Mouse (Mus musculus): ENCODE measurements at regions not wholly inside any gene's neighbourhood (a gene's known extent, or its start where the extent isn't known, plus 50 kb on each side); places are given as distances from the start of the nearest gene placed in this dataset.

DNA sequence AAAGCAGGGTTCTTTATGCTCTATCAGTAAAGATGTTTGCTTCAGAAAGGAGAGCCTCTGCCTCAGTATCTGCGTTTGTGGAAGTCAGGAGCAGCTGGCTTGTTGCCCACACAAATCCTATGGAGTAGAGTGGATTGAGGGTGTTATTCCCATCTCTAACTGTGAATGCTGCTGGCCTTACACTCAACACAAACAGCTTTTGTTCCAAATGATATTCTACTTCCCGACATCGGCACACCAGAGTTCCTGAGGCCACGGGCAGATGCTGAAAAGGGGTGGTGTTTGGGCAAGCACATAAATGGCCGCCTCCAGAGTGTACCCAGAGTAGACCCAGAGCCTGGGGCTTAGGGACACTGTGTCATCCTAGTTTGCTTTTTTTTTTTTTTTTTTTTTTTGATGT lies 320.3 kb upstream of the Sox11 start:
- ATAC-seq (replicated peaks; ENCODE audit: low FRiP score, low TSS enrichment, poor library complexity, severe bottlenecking) = no peak

- ATAC-seq (replicated peaks; ENCODE audit: low FRiP score, low TSS enrichment, poor library complexity, severe bottlenecking) = no peak
Observed at GRCm38 (mm10) chr12:27657536-27657935, 315.2 kb upstream of the Sox11 start.

DNA sequence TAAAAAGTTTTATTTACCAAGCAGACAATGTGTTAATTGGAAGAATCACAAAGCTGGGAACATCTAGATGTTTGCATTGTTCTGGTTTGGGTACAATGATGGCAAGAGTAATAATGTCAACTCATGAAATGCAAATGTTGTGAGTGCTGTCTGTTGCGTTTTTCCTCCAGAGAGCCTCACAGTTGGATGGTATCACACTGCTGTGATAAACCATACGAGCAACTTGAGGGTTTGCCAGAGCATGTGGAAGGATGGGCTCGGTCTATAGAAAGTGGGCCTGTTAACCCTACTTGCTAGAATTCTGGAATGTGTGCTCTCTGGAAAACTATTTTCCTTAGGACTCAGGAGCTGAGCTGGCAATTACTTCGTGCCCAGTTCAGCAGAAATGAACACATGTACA lies 311.2 kb upstream of the Sox11 start:
- no peak for ATAC-seq (replicated peaks; ENCODE audit: low FRiP score, low TSS enrichment, poor library complexity, severe bottlenecking)

DNA sequence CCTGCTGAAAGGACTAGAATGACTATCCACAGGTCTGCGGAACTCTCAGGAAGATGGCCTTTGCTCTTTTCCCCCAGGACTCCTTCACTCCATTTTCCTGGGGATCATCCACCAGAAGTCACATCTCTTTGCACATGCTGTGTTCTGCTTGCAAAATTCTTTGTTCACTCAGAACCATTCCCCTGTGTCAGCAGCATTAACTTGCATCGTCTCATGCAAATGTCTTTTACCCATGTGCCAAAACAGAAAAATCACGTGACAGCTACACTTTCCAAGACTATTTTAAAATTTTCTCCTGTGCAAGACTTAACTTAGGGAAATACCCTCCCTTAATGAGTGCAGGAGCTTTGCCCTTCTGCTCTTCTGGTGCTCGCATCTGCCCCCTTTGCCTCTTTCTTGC lies 306.2 kb upstream of the Sox11 start:
- ATAC-seq (replicated peaks; ENCODE audit: low FRiP score, low TSS enrichment, poor library complexity, severe bottlenecking) = no peak

- no peak for ATAC-seq (replicated peaks; ENCODE audit: low FRiP score, low TSS enrichment, poor library complexity, severe bottlenecking)
Observed at GRCm38 (mm10) chr12:27646497-27647307, 304.3 kb upstream of the Sox11 start.

- no peak for ATAC-seq (replicated peaks; ENCODE audit: low FRiP score, low TSS enrichment, poor library complexity, severe bottlenecking)
Observed at GRCm38 (mm10) chr12:27619616-27620015, 277.2 kb upstream of the Sox11 start.

- no peak for ATAC-seq (replicated peaks; ENCODE audit: low FRiP score, low TSS enrichment, poor library complexity, severe bottlenecking)
Observed at GRCm38 (mm10) chr12:27604061-27604679, 261.8 kb upstream of the Sox11 start.

DNA sequence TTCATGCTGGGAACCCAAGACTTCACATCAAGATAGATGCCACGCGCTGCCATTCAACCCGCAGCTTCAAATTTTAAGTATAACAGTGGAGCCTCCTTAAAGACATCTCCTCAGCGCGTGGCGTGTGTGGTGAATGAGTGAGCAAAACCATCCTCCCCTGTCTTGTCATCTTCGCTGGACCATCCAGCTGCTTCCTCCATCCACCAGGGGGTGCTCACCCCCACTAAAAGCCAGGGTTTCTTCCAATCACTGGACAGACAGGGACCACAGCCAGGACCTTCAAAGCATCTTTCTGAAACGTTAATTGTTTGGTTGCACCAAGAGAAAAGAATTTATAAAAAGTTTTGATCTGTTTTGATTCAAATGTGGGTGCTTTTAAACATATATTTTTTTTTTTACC lies 256.8 kb upstream of the Sox11 start:
- 0 out of 2 replicates have a peak, but pooled peaks have one; percentile 67 for ATAC-seq (replicated peaks; ENCODE audit: low FRiP score, low TSS enrichment, poor library complexity, severe bottlenecking)

GRCm38 (mm10) chr12:27597878-27598277 lies 255.5 kb upstream of the Sox11 start:
- ATAC-seq (replicated peaks; ENCODE audit: low FRiP score, low TSS enrichment, poor library complexity, severe bottlenecking) = no peak

GRCm38 (mm10) chr12:27597322-27597721 lies 254.9 kb upstream of the Sox11 start:
- ATAC-seq (replicated peaks; ENCODE audit: low FRiP score, low TSS enrichment, poor library complexity, severe bottlenecking) = no peak

DNA sequence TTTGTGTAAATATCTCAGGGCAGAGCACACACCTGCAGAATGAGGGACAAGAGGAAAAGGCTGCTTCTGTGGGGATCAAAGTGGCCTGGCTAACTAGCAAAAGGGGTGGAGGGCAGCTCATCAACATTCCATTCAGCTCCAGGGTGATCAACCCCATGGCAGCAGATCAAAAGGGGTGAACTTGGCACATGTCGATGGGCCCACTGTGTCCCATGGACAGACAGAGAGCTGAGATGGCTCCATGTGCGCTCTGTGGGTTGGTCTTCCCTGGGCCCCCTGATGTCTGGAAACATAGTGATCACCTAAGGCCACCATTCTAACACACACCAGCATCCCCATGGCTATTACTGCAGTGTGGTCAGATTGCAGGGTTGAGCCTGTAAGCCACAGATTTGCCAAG lies 253.2 kb upstream of the Sox11 start:
- ATAC-seq (replicated peaks; ENCODE audit: low FRiP score, low TSS enrichment, poor library complexity, severe bottlenecking) = no peak

DNA sequence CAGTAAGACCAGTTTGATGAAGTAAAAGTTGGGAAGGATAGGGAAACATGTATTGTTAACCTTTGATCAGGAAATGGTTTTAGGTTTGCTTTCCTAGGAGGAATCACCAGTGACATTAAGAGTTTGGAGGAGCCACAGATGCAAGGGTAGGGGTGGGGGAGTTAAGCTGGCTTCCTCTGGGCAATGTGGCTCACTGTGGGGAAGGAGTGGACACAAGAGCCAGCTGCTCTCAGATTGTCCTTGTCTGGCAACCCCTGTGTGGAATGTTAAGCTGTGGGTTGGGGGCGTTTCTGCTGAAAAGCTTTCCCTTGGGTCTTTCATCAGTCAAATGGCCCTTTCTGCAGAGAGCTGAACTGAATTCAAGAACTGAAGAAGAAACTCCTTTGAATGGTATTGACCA lies 251.1 kb upstream of the Sox11 start:
- no peak for ATAC-seq (replicated peaks; ENCODE audit: low FRiP score, low TSS enrichment, poor library complexity, severe bottlenecking)

DNA sequence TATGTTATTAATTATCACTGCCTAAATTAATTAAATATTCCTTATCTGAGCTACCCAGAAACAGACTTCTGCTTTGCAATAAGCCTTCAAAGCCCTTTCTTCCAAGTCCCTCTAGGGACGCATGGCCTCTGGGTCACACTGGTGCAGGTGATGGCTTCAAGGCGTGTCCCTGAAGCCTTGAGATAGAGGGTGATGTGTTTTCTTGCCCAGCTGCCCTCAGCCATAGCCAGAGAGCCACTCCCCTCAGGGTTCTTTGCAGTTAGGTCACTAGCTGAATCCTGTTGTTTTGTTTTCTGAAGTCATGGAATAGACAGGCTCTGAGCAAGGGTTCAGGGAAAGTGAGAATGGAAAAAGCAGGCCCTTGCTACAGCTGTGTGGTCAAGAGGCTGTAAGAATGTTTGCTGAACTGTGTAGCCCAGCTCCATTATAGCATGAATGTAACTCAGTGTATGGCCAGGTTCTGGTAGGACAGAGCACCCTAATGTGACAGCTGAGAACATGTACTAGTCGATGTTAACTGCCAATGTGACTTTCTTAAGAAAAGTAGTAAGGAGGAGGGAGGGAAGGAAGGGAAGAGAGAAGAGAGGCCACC lies 233.8 kb upstream of the Sox11 start:
- ATAC-seq (replicated peaks; ENCODE audit: low FRiP score, low TSS enrichment, poor library complexity, severe bottlenecking) = no peak

GRCm38 (mm10) chr12:27575629-27576028 lies 233.3 kb upstream of the Sox11 start:
- ATAC-seq (replicated peaks; ENCODE audit: low FRiP score, low TSS enrichment, poor library complexity, severe bottlenecking) = no peak

DNA sequence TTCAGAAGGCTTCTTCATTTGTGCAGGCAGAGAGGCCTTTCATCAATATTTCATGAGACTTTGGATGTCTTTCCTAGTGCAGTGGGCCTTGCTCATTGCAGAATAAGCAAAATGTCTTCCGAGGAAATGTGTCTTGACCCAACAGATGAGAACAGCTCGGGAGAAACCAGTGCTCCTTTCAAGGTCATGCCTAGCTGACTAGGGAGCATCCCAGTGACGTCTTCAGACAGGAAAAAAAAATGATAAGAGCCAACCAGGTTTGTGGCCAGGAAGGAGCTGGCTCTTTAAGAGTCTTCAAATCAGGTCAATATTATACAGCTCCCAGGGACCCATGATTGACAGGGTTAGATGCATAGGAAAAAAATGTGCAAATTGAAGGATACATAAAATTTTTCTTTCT lies 224.9 kb upstream of the Sox11 start:
- no peak for ATAC-seq (replicated peaks; ENCODE audit: low FRiP score, low TSS enrichment, poor library complexity, severe bottlenecking)

- no peak for ATAC-seq (replicated peaks; ENCODE audit: low FRiP score, low TSS enrichment, poor library complexity, severe bottlenecking)
Observed at GRCm38 (mm10) chr12:27565965-27566507, 223.7 kb upstream of the Sox11 start.

GRCm38 (mm10) chr12:27564641-27565306 lies 222.4 kb upstream of the Sox11 start:
- no peak for ATAC-seq (replicated peaks; ENCODE audit: low FRiP score, low TSS enrichment, poor library complexity, severe bottlenecking)

DNA sequence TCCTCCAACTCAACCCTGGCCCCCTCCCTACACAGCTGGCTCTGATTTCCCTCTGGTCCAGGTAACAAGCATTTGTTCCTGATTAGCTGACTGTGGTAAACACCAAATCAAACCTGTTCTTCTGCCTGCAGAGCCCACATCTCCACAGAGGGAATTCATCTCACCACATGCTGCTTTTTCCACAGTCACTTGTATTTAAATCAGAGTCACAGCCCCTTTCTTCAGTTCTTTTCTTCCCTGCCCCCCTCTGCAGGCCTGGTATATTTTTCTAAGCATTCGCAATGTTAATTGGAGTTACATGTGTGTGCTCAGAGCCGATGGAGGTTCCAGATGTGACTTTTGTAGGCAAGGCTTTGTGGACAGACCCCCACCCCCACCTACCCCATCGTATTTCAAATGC lies 221.5 kb upstream of the Sox11 start:
- ATAC-seq (replicated peaks; ENCODE audit: low FRiP score, low TSS enrichment, poor library complexity, severe bottlenecking) = no peak

DNA sequence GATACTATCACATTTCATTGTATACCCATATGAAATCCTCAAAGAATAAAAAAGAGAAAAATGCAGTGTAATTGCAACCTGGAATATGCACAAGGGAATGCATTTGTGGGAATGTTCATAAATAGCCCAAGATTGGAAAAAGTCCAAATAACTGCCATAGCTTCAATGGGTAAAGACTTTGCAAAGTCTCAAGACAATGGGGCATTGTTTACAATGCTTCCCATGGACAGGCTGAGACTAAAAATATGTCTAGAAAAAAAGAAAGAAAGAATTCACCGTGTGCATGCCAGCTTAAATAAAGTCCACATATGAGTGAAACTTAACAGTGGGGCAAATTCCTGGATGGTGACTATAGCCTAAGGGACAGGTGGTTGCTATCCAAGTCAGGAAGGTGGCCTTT lies 210.4 kb upstream of the Sox11 start:
- ATAC-seq (replicated peaks; ENCODE audit: low FRiP score, low TSS enrichment, poor library complexity, severe bottlenecking) = no peak

- ATAC-seq (replicated peaks; ENCODE audit: low FRiP score, low TSS enrichment, poor library complexity, severe bottlenecking) = no peak
Observed at GRCm38 (mm10) chr12:27538210-27538609, 195.8 kb upstream of the Sox11 start.
